Mouse (Mus musculus) adrenal gland, adult 2 months (tissue): ENCODE results near the gene Lrrc51. TPM values are rescaled to one million over a fixed set of nuclear protein-coding genes. Genes with fewer than 3 reads are reported as not detected.
"Not testable (repeated sequence)": the region's sequence is repeated elsewhere in the genome, so short reads cannot be mapped to it uniquely, and the experiment has no call there.

Source experiments
- DNase-seq: peaks from one replicate; pipeline ENCODE4 v3.0.0; 2021
- long read RNA-seq: library from polyadenylated mRNA; stranded (forward); transcript quantifications from one replicate; pipeline ENCODE4 v2.0.0, GENCODE M21; 2021
- polyA plus RNA-seq: library from polyadenylated mRNA; depleted of rRNA; stranded (reverse); fragments of >200 nt; gene quantifications from 2 replicates; pipeline ENCODE4 v1.2.3, GENCODE M21; 2012; rRNA removed
- total RNA-seq, 2 experiments: library from RNA; stranded (reverse); gene quantifications; 2 replicates each; pipeline ENCODE4 v1.2.3; 2021

Gene Lrrc51
- total RNA-seq (10 to 100 TPM; 11.7 to 17.3 TPM), polyA plus RNA-seq (9.4 and 10.3 TPM in 2 replicates)
- long read RNA-seq, partial matches to known transcripts = 3 of 7 reads
- long read RNA-seq, other reads (novel, unspliced or antisense) = 0 of 7 reads

DNA sequence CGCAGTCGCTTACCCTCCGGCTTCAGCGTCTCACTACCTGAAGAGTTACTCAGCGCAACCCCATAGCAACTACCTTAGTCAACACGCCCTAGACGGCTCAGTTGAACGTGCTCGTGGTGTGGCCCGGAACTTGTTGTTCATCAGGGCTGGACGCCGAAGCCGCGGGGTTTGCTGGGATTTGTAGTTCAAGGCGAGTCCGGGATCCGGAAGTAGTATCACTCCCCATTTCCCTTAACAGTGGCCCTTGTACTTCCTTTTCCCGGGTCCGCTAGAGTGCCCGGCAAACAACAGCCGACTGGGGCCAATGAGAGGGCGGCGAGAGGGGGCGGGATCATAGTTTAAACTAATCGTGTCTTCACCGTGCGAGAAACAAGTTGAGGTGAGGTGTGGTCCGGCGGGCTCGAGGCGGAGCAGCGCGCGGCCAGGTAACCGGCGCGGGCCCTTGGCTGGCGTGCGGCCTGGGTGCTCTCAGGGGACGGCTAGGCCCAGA, at the start of gene Lrrc51, which contains the start of gene Numa1:
Gene Lrrc51 (minus strand): TSS at position 145 of the 490 bp plus-strand sequence.
Gene Numa1 (plus strand): TSS at position 361 of the 490 bp plus-strand sequence.
- DNase-seq = peak; percentile 98

DNA sequence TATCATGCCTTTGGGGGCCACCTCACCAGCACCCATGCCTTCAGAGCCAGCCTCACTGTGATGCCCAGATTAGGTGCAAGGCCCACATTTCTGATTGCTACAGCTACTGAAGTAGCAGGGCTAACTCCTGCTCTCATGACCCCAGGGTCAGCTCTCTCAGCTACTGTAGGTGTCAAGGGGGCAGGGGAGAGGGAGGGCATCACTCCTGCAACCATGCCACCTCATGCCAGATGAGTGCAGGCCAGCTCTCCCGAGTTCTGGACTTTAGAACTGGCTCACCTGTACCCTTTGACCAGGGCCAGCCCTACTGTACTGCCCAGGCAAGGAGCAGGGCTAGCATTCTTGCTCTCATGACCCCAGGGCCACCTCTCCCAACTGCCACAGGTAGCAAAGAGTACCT, 49.0 kb upstream of the Lrrc51 start:
- DNase-seq = no peak

DNA sequence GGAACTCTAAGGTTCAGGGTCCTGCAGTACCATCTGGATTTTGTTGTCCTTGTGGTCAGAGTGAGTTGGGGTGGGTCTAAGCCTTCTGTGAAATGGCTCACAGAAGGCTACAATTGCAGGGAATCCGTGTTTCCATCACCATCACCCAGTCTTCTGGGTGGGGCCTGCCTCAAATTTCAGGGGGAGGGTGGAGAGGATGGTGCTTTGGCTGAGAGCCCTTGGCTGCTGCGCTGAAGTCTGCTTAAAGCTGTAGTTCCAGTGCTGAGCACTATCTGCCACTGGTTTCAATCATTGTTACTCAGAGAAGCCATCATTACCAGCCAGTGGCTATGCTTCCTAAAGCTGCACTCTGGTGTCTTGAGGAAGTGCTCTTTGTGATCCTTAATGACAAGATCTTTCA, 40.8 kb upstream of the Lrrc51 start:
- DNase-seq = peak; percentile 55

DNA sequence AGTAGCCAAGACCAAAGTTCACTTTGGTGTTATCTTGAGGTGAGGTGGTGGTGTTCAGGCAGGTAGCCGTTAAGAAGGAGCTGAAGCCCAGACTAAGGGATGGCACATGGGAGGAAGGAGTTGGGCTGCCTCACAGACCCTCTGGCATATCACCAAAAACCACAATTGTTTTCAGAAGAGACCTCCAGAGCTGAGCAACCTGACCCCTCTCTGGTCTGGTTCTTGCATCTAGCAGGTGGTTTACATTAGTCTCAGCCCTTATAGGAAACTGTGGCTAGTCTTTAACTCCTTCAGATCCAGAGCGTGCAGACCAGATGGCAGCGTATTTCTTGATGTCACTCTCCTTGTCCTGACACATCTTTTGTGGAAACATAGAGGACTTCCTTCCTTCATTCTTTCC, 40.0 kb upstream of the Lrrc51 start:
- no peak for DNase-seq

DNA sequence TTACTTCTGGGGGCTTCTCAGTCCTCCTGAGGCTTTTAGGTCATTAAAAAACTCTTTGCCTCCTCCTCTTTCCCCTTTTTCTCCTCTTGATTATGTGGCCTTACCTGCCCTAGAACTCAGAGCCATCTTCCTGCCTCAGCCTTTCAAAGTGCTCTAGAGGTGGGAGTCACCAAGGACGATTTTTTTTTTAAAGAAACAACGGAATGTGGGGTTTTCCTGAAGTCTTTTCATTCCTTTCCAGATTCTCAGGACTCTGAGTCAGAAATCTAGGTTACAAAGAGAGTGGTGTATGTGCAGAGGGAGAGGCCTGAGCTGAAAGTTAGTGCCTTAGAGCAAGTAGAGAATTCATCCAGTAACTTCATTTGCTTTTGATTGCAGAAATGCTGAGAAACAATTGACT, 38.0 kb upstream of the Lrrc51 start:
- no peak for DNase-seq

DNA sequence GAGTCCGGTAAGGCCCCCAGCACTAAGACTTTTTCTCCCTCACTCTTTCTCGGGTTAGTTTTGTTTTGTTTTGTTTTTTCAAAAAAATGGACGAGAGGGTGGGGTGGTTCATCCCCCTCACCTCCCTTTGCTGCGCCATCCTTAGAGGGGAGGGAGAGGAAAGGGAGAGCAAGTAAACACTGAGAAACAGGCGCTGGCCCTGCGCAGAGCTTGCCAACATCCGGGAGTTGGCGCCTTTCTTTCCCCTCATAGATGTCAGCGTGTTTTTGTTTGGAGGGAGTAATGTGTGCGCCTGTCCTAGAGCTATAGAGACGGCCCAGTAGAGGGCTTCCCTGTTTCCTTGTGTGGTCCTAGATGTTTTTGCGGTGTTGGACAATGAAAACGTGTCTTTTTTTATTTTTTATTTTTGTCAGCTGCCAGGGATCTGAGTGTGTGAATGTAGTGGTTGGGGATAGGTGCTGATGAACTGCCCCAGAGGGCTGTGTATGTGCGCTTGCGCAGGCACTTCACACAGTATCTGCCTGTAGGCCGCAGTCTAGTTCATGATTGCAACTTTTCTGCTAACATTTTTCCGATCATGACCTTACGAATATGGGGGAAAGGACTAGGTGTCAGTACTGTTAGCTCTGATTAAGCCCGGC, 37.2 kb upstream of the Lrrc51 start:
- DNase-seq = peak; percentile 85

DNA sequence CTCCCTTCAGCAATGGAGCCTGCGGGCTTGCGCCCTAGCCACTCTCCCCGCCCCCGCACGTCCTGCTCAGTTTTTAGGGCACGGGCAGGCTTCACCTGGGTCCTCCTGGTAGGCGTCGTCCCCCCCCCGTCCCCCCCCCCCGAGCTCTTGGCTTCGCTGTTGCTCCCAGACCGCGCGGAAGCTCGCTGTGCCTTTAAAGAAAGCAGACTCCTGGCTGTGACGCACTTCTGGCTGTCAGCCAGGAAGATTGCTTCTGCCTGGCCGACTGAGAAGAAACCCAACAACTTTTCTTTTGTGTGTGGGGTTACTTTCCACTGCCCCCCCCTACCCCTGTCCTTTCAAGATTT, 36.7 kb upstream of the Lrrc51 start:
- peak; percentile 92 for DNase-seq

DNA sequence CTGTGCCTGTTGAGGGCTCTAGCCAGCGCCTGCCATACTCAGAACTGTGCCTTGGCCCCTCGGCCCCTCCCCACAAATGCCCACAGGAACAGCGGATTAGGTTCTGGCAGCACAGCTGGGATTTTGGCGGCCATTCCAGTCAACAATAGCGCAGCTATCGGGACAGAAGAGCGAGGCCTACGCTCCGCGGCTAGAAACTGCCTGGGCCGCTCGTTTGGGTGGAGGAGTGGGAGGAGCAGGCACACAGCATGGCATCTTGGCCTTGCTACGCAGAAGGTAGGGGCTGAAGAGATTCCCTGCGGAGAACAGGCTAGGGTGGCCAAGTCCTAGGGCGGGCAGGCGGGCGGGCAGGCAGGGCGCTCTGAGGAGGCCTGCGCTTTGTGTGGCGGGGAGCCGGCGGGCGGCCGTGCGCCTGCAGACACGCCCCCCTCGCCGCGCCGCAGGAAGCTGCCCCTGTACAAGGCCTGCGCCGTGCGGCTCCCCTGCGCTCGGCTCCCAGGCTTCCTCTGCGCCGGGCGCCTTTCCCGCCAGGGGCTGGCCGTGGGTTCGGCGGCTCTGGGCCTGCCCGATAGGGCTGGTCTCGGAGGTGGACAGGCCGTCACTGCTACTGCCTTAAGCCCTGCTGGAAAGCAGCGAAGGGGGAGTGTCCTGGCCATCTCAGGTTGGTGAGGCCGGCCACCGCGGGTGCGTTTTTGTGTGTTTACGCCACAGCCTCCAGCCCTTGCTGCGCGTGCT, 36.2 kb upstream of the Lrrc51 start:
- peak; percentile 94 for DNase-seq

DNA sequence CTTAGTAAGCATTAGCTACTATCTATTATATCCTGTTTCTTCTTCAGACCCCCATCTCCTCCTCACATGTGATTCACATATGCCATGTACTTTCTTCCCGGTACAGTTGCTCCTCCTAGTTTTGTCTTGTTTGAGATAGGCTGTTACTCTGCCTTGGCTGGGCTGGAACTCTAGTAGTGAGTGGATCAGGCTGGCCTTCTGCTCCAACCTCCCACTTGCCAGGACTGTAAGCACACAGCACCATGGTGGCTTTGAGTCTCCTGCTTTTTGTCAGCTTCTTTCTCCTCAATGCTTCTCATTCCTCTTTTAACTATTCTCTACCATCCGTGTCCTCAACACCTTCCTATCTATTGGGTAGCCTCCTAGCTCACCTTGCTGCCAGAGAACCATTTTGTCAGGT, 35.1 kb upstream of the Lrrc51 start:
- no peak for DNase-seq

DNA sequence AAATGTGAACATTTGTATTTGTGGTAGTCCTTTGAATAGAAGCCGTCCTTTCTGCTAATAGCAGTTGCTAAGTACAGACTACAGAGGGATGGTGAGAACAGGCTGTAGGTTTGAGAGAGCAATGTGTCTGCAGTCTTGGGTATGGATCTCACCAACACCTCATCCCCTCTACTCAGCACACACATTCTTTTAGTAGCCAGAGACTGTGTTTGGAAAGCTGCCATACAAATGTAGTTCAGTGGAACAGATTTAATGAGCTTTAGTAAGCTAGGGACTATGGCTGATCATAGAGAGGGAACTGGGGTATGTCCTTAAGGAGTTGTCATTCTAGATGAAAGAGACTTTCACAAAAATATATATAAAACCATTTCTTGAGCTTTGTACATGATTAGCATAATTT, 33.6 kb upstream of the Lrrc51 start:
- no peak for DNase-seq

DNA sequence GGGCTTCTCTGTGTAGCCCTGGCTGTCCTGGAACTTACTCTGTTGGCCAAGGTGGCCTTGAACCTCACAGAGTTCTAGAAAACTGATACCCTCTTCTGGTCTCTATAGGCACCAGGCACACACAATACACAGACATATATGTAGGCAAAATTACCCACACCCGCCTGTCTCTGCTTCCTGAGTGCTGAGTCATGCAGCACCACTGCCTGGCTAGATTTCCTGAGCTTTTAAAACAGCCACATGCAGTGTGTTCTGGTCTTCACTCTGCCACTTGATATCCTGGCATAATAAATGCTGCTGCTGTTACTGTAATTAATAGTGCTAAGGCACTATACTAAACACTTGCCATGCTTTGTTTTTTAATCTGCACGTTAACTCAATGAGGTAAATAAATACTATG, 31.9 kb upstream of the Lrrc51 start:
- no peak for DNase-seq

DNA sequence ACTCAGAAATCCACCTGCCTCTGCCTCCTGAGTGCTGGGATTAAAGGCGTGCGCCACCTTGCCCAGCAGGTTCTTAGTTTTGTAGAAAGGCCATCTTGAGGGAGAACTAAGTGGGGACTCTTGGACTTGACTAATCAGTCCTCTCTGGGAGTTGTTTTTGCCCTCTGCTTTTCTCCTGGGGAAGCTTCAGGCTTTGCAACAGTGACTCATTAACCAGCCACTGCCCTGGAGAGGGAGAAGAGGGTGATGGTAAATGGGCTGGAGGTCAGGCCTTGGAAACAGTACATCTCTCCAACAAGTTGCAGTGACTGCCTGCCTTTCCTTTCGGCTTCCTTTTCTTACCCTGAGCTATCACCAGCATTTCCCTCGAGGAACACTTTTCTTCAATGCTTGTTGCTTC, 30.9 kb upstream of the Lrrc51 start:
- DNase-seq = peak; percentile 78

DNA sequence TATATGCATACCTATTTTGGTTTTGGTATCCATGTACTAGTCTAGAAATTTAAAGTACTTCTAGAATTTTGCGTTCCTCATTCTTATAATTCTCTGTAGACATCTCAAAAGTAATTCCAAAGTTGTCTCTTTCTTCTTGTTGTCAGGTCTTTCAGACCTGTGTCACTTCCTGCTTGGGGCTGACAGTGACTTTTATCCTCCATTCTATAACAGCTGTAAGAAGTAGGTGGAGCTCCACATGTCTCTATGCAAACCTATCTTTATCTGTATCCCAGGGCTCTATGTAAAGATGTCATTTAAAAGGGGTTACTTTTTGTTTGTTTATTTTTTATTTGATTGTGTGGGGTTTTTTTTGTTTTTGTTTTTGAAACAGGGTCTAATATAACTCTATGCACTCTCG, 29.9 kb upstream of the Lrrc51 start:
- no peak for DNase-seq

DNA sequence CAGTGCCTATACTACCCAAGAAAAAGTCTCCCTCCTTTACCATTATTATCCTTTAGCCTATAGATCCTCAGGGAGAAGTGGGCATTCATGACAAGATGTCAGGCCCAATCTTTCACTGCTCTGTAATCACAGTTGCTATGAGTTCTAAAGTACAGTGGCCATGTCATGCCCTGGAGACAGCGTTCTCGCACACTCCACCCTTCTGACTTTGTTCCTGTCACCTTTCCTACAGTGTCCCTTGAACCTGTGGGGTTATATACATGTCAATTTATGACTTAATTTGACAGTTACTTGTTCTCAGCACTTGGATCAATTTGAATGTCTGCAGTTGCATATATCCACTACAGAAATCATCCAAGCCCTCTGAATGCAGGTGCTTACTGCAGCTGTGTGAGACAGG, 29.1 kb upstream of the Lrrc51 start:
- DNase-seq = no peak

DNA sequence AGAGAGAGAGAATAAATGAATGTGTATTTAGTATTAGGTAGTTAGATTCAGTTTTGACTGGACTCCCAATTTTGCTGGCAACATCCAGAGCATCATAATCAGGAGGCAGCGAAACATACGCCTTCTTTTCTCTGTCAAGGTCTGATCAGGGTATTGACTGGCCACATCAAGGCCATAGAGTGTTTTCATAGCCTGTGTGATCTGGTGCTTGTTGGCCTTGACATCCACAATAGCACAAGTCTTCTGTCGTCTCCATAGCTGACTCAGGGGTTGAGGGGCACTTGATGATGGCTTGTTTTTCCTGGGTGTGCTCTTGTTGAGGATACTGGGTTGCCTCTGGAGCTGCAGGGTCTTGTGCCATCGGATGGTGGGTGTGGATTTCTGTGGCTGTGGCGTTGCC, 23.2 kb upstream of the Lrrc51 start:
- peak; percentile 73 for DNase-seq

DNA sequence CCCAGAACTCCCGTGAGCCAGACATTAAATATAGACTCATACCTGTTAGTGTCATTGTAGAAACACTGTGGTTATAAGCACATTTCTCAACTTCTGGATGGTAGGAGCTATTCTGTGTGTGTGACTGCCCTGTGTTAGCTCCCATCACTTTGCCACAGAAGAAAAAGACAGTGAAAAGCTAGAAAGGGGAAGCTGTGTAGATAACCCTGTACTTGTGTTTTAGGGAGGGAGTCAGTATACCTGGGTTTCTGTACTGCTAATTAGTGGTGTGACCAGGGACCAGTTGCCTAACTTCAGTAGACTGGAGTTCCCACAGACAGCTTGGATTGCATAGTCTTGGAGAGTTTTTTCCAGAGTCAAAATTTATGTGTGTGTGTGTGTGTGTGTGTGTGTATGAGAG, 22.8 kb upstream of the Lrrc51 start:
- DNase-seq = no peak

DNA sequence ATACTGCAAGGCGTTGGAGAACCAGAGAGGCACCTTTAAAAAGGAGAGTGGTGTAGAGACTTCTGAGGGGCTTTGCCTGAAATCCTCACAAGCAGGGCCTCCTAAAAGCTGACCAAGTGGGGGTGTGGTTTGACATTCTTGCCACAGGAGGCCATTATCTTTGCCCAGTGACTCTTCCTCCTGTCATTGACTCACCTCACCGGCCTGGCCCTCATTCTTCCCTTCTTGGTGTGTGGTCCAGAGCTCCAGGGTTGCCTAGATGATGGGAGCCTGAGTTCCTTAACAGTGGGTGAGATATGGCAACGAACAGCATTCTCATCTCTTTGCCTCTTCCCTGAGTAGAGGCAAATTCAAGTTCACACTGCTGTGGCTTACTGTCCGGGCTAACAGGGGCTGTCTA, 22.2 kb upstream of the Lrrc51 start:
- peak; percentile 38 for DNase-seq

DNA sequence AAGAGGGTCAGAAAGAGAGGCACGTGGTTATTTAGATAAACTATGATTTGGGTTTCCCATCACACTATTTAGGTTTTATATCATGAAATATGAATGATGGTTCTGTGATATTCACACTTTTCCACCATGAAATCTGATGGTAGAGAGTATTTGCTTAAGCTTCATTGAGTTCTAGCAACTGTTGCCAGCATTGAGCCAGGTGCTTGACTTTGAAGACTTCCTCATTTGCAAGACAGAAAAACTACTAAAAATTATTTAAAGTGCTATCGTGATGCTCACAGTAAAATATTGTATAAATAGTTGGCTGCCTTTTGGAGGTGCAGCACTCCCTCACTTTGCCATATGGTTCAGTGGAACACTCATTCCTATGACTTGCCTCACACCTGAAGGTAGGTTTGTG, 21.6 kb upstream of the Lrrc51 start:
- DNase-seq = no peak

DNA sequence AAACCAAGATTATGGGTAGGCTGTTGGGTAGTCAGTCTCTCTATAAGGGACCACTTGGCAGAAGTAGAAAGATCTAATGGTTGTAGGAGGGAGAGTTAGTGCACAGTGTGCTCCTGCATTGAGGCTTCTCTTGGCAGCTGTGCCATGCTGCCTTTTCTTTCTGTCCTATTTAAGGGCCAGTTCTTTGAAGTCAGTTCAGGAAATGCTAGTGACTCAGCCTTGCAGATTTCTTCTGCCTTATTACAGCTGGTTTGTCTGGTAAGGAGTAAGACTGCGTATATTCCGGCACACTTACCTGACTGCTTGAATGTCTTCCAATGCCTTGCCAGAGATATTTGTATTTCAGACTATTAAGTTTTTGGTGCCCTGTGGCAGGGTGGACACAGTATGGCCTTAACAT, 20.5 kb upstream of the Lrrc51 start:
- peak; percentile 54 for DNase-seq

DNA sequence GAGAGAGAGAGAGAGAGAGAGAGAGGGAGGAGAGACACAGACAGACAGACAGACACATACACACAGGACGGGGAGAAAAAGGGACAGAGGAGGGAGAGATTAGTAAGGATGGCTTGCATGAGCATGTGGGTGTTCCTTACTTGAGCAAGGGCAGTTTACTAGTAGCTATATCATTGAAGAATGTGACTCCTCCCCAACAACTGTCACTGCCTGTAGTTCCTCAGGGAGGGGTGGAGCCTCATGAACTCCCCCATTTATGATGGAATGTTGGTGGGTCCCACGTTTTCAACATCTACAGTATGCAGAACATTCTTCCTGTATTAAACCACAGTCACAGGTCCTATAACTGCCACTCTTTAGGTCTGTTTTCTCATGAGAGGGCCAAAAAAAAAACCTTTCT, 18.4 kb upstream of the Lrrc51 start:
- DNase-seq = no peak

DNA sequence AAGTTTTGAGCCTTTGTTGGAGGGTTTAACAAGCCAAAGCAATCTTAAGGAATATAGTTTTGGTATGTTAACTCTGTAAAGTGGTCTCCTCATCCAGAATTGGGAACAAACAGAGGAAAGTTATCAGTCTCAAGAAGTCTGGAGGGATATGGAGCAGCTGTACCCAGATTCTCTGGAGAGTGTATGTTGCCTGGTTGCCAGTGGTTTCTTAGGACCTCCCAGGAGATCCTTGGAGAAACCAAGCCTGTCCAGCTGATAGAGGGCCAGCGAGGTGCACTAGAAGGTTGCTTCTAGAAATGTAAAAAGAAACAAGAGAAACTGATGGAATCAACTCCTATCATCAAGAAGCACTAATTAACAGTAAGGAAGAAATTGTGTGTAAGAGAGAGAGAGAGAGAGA, 18.0 kb upstream of the Lrrc51 start:
- no peak for DNase-seq

DNA sequence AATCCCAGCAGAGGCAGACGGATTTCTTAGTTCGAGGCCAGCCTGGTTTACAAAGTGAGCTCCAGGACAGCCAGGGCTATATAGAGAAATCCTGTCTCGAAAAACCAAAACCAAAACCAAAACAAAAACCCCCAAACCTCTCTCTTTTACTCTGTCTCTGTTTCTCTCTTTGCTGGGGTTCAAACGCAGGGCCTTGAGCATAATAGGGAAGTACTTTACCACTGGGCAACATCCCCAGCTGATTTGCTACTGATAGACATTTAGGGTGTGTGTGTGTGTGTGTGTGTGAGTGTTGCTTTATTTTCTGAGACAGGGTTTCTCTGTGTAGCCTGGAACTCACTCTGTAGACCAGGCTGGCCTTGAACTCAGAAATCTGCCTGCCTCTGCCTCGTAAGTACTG, 15.3 kb upstream of the Lrrc51 start:
- DNase-seq = not testable (repeated sequence)

DNA sequence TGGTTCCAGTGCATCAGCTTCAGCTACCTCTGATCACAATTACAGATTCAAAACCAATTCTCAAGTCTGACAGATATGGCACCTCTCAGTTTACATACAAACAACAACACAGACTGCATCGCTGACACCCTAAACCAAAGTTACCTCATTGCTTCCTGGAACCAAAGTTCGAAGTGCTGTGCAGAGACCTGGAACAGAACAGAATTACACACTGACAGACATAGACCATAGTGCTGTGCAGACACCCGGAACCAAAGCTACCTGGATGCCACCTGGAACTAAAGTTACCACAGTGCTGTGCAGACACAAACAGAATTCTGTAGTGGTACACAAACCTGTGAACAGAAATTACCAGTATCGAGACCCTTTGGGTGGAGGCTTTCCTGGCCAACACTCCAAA, 6.1 kb upstream of the Lrrc51 start:
- no peak for DNase-seq

DNA sequence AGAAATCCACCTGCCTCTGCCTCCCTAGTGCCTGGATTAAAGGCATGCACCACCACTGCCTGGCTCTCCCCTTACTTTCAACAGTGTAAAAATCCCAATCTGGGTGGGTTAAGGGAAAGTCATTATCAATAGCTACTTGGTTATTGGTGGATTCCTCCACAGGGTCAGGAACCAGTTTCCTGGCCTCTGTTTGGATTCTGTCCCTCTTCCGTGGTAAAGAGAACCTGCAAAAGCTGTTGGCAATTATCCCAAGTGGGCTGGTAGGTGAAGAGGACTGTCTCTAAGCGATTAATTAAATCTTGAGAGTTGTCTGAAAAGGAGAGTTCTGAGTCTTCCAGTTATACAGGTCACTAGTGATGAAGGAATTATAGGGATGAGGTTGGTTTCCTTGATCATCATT, 4.7 kb upstream of the Lrrc51 start:
- no peak for DNase-seq
